Mouse (Mus musculus) layer of hippocampus, postnatal 14 days (tissue): ENCODE data around the gene Cadps. TPM values are rescaled to one million over a fixed set of nuclear protein-coding genes. Genes with fewer than 3 reads are reported as not detected.
A peak's percentile ranks its signal among the peaks of the same experiment; 100 is the strongest.

Experiments used
- DNase-seq, 2 experiments: peaks; one replicate each; pipeline ENCODE4 v3.0.0; 2021 to 2022; ENCODE audit warnings: low spot score in 2 of 2, mixed read lengths in 1 of 2
- total RNA-seq, 2 experiments: library from RNA; stranded (reverse); gene quantifications; 2 replicates each; pipeline ENCODE4 v1.2.3; 2021

Gene Cadps
- total RNA-seq, 2 experiments from 2014 or later = 254 to 263 TPM

GRCm38 (mm10) chr14:12343451-12343941 is 479.4 kb downstream of the Cadps start:
- peak in 1 of 2 experiments; percentile 63 for DNase-seq

GRCm38 (mm10) chr14:12342458-12343131 is 480.3 kb downstream of the Cadps start:
- DNase-seq = peak in 1 of 2 experiments; percentile 39

- DNase-seq = peak in 1 of 2 experiments; percentile 46
Measured at GRCm38 (mm10) chr14:12341789-12342457, 481.0 kb downstream of the Cadps start.

DNA sequence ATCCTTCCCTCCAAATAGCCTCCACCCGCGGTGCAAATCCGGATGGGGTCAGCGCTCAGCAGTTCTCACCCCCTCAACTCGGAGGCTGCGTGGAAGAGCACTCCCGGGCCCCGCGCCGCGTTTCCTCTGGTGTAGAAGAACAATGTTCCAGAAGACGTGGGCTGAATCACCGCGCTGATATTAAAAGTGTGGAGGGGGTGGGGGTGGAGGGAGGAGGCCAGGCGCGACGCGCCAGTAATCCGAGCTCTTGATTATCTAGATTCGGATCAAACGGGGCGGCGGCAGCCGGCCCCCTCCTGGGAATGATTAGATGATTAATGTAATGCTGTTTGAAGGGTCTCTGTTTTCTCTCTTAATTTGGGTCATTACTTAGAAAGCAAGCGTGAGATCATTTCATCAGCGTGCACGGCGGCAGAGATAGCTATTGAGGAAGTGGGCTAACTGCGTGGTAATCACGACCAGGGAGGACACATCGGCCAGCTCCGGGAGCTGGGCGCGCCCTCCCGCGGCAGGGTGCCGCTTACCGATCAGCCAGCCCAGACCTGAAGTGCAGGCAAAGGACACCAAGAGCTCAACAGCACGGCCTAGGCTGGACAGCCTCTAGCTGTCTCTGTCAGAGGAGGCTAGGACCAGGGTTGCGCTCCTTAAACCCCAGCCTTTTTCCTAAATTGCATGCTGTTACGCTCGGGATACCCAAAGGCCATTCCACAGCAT is 481.6 kb downstream of the Cadps start:
- peak; percentile 53 to 65 for DNase-seq

DNA sequence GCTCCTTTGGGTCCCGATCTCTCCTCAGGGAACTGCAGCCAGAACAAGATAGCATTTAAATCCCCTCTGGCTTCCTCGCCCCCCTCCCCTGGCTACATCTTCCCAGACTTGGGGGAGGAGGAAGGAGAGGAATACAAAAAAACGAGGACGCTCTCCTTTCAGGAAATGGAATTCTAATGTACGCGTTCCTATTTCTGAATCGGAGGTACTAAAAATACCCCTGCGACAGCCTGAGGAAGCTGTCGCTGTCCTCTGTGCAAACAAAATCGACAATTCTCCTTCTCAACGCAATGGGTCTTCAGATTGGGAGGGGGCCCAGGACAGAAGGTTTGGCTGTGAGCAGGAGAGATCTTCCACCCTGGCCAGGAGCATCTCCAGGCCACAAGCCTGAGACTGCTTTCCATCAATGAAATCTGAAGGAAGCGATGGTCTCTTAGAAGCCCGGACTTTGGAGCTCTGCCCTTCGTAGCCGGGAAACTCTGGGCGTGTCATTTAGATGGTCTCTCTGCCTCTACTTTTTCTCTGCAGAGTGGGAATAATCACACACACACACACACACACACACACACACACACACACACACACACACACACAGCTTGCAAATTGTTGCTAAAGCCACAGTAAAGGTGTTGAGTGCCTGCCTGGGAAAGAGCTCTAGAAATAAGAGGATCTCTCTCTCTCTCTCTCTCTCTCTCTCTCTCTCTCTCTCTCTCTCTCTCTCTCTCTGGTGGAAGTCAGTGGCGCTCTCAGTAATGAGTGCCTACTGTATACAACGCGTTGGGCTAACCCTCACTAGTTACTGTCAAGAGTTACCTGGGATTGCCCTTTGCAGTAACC is 482.4 kb downstream of the Cadps start:
- DNase-seq = peak in 1 of 2 experiments; percentile 53

DNA sequence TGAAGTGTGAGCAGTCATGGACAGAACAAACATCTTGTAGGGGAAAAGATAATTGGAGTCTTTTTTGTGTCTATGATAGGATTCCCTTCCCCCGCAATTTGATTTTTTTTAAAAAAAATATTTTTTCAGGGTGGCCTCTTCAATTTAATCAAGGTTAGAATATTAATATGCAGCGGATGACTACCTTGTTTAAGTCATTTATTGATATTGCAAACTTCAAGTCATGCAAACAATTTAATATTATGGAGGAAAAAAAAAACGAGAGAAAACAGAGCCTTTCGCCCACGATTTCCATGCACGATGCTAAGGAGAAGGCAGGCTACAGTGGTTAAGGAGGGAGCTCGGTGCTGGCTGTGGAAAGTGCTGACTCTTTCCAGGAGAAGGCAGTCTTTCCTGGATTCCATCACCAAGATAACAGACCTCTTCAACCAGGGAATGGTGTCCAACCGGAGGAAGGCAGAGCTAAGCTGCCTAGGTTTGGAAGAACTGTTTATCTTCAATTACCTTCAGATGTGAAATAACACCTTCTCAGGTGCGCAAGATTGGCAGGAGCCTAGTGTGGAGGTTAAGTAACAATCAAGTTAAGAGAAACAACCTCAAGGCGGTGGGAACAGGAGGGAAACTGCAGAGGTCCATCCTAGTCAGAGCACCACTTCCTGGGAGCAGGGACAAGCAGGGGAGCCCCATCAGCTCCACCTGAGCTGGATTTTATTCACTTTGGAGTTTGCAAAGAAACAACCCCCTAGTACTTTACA is 483.9 kb downstream of the Cadps start:
- no peak for DNase-seq

DNA sequence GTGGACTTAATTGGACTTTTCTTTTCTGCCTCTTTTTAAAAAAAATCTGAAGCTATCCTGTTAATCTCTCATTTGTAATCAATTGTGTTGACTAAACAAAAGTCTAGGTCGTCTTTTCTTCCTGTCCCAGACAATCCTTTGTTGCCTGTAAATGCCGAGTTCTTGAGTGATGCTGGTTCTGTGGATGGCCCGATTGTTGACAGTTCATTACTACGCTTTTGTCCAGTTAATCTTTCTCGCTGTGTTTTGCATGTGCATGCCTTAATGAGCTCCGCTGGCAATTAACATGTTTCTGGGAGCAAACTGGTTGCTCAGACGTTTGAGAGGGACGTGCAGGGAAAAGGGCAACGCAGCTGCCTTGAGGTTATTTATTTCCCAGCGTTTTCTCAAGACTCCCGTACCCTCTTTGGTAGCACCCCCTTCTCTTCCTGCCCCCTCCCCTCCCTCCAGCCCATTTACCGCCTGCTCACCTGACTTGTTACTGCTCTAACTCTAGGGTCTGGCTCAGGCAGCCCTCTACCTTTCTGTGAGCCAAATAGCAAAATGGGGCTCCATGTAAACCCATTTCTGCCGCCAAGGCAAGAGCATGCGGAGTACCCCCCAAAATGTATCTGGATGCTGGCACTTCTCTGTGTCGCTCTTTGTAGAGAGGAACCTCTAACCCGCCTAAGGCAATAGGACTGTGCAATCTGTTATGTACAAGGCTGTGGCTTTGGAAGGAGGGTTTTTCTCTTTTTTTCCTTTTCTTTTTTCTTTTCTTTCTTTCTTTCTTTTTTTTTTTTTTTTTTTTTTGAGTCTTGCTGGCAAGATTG is 484.7 kb downstream of the Cadps start:
- peak; percentile 49 to 76 for DNase-seq

GRCm38 (mm10) chr14:12337421-12337997 is 485.4 kb downstream of the Cadps start:
- peak; percentile 42 to 87 for DNase-seq

DNA sequence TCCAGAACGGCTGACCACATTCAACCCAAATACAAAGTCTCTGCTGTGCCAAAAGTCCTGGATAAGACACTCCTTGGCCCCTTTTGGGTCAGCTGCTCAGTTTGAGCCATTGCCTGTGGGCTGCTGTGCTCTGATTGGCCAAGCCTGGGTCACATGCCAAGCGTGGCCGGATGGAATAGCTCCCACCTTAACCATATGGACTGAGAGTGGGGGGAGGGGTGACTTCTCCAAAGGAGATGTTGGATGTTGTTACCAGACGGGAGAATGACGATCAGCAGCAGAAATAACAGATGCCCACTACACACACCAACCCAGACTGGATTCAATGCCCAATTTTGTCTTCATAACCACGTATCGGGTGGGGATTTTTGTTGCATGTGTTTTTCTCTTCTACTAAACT is 488.0 kb downstream of the Cadps start:
- DNase-seq = peak; percentile 34 to 49

GRCm38 (mm10) chr14:12333622-12334021 is 489.3 kb downstream of the Cadps start:
- DNase-seq = no peak
